Mouse (Mus musculus): ENCODE measurements around the gene Zfp651. TPM values are rescaled to one million over a fixed set of nuclear protein-coding genes. Genes with fewer than 3 reads are reported as not detected.
A peak's percentile ranks its signal among the peaks of the same experiment; 100 is the strongest.

The Zfp651 gene
- polyA plus RNA-seq, 1 experiment from 2014 or later: 4.9 TPM

DNA sequence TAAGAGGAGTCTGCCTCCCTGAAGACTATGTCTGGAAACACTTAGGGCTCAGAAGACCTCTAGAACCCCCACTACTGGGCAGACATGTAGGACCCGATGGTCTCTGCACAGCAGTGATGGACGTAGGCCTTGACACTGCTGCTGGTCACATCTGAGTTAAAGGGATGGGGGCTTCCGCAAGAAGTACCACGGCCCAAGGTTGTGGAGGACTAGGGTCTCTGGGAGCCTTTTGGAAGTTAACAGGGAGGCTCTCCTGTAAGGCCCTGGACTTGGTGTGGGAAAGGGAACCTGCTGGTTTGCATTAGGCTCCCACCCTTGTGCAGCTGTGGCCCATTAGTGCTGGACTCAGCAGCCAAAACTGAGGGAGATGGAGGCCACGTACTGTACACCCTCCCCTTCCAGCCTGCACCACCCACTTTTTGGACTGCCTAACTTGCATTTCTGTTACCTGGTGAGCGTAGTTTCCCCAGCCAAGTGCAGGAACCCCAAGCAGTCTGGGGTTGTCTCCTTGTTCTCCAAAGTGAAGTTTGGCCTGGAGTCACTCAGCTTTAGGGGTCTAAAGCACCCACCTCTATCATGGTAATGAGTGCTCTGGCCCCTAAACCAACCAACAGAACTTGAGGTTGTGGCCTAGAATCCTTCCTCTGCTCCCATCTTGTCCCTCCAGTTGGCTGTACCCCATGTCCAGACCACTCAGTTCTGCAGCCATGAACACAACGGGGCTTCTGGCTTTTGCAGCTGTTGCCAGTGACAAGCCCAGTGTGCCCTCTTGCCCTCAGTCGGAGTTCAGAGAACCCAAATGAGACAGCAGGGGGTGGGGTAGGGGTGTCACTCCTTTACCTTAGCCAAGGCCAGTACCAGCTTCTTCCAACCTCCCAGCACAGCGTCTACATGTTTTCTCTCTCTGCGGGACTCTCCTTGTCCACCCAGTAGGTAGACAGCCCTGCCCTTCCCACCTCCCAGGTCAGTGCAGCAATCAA is 1.0 kb upstream of the Zfp651 start:
- Histone ChIP-seq H3K27ac (replicated peaks; ENCODE audit: low read depth, low read length) (peak overlapping the region; percentile 59; the same call in 1 of the 2 replicates), H3K36me3 (replicated peaks; ENCODE audit: control insufficient read depth, insufficient read depth, low read depth, low read length) (no peaks in the 10 kb centered on the region; the same call in 1 of the 2 replicates), H3K4me1 (ENCODE audit: control insufficient read depth, insufficient read depth, low read length) (no peaks in the 10 kb centered on the region; the same call in none of the 2 replicates), H3K9me3 (replicated peaks; ENCODE audit: control insufficient read depth, low read length) (no peaks in the 10 kb centered on the region), H3K27me3 (ENCODE audit: control insufficient read depth, insufficient read depth, low read length) (no peaks in the 10 kb centered on the region), H3K9ac (replicated peaks; ENCODE audit: low read length) (peak overlapping the region; percentile 13; the same call in 1 of the 2 replicates), H3K4me2 (ENCODE audit: low read depth, low read length) (peak overlapping the region; percentile 94), H3K4me3 (ENCODE audit: low read depth, low read length) (peak overlapping the region; percentile 86; the same call in 1 of the 2 replicates)
- ATAC-seq (replicated peaks; ENCODE audit: insufficient number of reproducible peaks, low FRiP score, low TSS enrichment, low read depth) (no peak), DNase-seq (ENCODE audit: low spot score) (peak; percentile 77)
- 37% methylated on average over 10 of the region's 10 CpGs for WGBS

DNA sequence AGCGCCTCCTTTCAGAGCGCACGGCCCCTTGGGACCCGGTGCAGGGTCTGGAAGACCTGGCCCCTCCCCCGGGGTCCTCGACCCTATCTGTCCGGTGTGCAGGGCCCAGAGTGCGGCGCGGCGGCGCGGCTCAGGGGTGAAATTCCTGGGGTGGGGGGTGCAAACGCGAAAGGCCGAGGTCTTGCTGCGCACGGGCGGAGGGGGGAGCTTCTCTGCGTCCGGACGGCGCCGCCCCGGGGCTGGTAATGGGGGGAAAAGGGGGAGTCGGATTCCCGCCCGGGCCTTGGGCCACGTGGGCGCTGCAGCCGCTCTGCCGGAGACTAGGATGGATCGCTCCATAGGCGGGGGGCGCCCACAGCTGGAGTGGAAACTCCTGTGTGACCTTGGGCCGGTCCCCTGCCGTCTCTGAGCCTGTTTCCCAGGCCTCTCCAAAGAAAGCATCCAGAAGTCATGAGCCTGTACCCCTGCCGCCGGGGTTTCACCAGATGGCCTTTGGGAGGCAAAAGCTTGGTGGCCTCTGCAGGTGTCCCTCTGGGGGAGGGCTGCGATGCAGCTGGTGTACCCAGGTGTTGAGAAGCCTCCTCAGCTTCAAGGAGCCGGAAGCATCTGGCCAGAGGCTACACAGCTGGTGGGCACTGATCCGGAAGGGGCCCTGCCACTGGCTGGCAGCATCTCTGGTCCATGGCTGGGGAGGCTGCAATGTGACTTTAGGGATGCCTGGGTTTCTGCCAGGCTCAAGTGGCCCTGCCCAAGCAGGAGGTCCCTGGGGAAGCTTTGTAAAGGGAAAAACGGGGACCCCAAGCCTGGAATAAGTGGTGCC is 1.4 kb downstream of the Zfp651 start:
- DNase-seq (ENCODE audit: low spot score) (peak; percentile 87), ATAC-seq (replicated peaks; ENCODE audit: insufficient number of reproducible peaks, low FRiP score, low TSS enrichment, low read depth) (peak; percentile 65)
- peak overlapping the region; percentile 88 for H3K27ac ChIP-seq (replicated peaks; ENCODE audit: low read depth, low read length)
- no peaks in the 10 kb centered on the region; the same call in none of the 2 replicates for H3K4me1 ChIP-seq (ENCODE audit: control insufficient read depth, insufficient read depth, low read length)
- no peaks in the 10 kb centered on the region for H3K27me3 ChIP-seq (ENCODE audit: control insufficient read depth, insufficient read depth, low read length)
- 2% methylated on average over 38 of the region's 43 CpGs for WGBS
- peak overlapping the region; percentile 94 for H3K4me2 ChIP-seq (ENCODE audit: low read depth, low read length)
- peak overlapping the region; percentile 86 for H3K4me3 ChIP-seq (ENCODE audit: low read depth, low read length)
- peak overlapping the region; percentile 96 for H3K9ac ChIP-seq (replicated peaks; ENCODE audit: low read length)
- H3K9me3 ChIP-seq (replicated peaks; ENCODE audit: control insufficient read depth, low read length): no peaks in the 10 kb centered on the region
- no peaks in the 10 kb centered on the region; the same call in 1 of the 2 replicates for H3K36me3 ChIP-seq (replicated peaks; ENCODE audit: control insufficient read depth, insufficient read depth, low read depth, low read length)

DNA sequence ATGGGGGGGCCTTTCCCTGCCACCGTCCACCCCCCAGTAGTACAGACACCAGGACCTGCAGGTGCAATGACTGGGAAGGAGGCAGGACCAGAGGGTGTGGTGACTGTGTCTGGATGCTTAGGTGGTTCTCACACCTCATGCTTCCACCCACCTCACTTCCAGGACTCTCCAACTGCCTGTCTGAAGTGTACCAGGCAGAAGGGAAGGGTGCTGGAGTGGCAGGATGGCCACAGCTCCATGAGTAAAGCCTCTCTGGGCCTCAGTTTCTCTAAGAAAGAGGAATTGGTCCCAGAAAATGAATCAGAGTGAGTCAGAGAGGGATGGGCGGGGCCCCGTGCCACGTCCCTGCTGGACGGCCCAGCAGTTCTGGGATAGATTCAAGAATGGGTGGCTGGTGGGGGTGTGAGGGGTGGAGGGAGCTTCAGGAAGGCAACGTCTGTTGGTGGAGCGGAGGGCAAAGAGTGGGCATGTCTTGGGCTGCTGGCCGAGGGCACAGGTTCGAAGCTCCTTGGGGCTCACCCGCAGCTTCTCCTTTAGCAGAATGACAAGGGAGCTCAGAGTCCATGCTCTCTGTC is 2.0 kb downstream of the Zfp651 start:
- peak overlapping the region; percentile 86; the same call in 1 of the 2 replicates for H3K4me3 ChIP-seq (ENCODE audit: low read depth, low read length)
- no peaks in the 10 kb centered on the region; the same call in none of the 2 replicates for H3K4me1 ChIP-seq (ENCODE audit: control insufficient read depth, insufficient read depth, low read length)
- no peak for DNase-seq (ENCODE audit: low spot score)
- 72% methylated on average over 10 of the region's 10 CpGs for WGBS
- H3K27ac ChIP-seq (replicated peaks; ENCODE audit: low read depth, low read length): no peak overlapping the region
- H3K27me3 ChIP-seq (ENCODE audit: control insufficient read depth, insufficient read depth, low read length): no peaks in the 10 kb centered on the region
- H3K9me3 ChIP-seq (replicated peaks; ENCODE audit: control insufficient read depth, low read length): no peaks in the 10 kb centered on the region
- no peaks in the 10 kb centered on the region; the same call in 1 of the 2 replicates for H3K36me3 ChIP-seq (replicated peaks; ENCODE audit: control insufficient read depth, insufficient read depth, low read depth, low read length)
- H3K4me2 ChIP-seq (ENCODE audit: low read depth, low read length): peak overlapping the region; percentile 94
- H3K9ac ChIP-seq (replicated peaks; ENCODE audit: low read length): peak overlapping the region; percentile 22; the same call in 1 of the 2 replicates
- ATAC-seq (replicated peaks; ENCODE audit: insufficient number of reproducible peaks, low FRiP score, low TSS enrichment, low read depth): no peak

DNA sequence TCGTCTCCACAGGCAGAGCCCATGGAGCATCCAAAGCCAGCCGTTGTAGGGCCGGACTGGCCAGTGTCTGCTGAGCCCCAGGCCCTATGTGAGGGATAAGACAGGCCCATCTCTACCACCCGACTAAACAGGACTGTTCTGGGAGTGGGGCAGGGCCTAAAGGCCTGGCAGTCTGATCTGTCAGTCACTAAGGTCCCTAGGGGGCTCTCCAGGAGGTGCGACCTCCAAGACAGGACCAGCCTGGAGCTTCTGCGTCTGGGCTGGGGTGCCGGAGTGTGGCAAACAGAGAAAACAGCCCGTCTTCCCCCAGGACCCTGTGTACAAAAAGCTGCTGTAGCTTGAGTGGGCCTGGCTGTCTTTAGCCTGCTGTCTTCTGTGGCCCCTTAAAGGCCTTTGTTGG is 2.7 kb downstream of the Zfp651 start:
- Histone ChIP-seq H3K4me1 (ENCODE audit: control insufficient read depth, insufficient read depth, low read length) (no peaks in the 10 kb centered on the region; the same call in none of the 2 replicates), H3K9me3 (replicated peaks; ENCODE audit: control insufficient read depth, low read length) (no peaks in the 10 kb centered on the region), H3K27ac (replicated peaks; ENCODE audit: low read depth, low read length) (no peak overlapping the region), H3K9ac (replicated peaks; ENCODE audit: low read length) (no peak overlapping the region), H3K4me2 (ENCODE audit: low read depth, low read length) (peak overlapping the region; percentile 13; the same call in 1 of the 2 replicates), H3K27me3 (ENCODE audit: control insufficient read depth, insufficient read depth, low read length) (no peaks in the 10 kb centered on the region), H3K4me3 (ENCODE audit: low read depth, low read length) (no peak overlapping the region), H3K36me3 (replicated peaks; ENCODE audit: control insufficient read depth, insufficient read depth, low read depth, low read length) (no peaks in the 10 kb centered on the region; the same call in 1 of the 2 replicates)
- 63% methylated on average over 8 of the region's 8 CpGs for WGBS
- no peak for ATAC-seq (replicated peaks; ENCODE audit: insufficient number of reproducible peaks, low FRiP score, low TSS enrichment, low read depth)
- no peak for DNase-seq (ENCODE audit: low spot score)

DNA sequence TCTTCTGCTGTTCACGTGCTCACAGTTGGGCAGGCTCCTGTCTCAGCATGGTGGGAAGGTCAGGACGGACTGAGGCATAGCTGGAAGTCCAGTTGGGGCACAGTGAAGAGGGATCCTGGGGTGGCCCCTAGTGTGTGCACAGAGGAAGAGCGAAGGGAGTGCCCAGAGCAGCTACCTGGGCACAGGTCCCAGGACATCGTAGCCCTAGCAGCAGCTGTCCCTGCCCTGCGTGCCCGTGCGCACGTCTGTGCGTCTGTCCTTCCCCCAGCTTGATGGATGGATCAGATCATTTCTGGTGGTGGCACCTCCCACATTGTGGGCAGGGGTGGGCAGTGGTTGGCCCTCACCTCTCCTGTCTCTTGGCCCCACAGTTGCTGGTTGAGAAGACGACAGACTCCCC is 3.1 kb downstream of the Zfp651 start:
- H3K27ac ChIP-seq (replicated peaks; ENCODE audit: low read depth, low read length): no peak overlapping the region
- H3K9ac ChIP-seq (replicated peaks; ENCODE audit: low read length): no peak overlapping the region
- H3K4me3 ChIP-seq (ENCODE audit: low read depth, low read length): no peak overlapping the region
- no peaks in the 10 kb centered on the region; the same call in none of the 2 replicates for H3K4me1 ChIP-seq (ENCODE audit: control insufficient read depth, insufficient read depth, low read length)
- H3K27me3 ChIP-seq (ENCODE audit: control insufficient read depth, insufficient read depth, low read length): no peaks in the 10 kb centered on the region
- ATAC-seq (replicated peaks; ENCODE audit: insufficient number of reproducible peaks, low FRiP score, low TSS enrichment, low read depth) (no peak), DNase-seq (ENCODE audit: low spot score) (no peak)
- H3K4me2 ChIP-seq (ENCODE audit: low read depth, low read length): no peak overlapping the region
- 91% methylated on average over 10 of the region's 10 CpGs for WGBS
- H3K36me3 ChIP-seq (replicated peaks; ENCODE audit: control insufficient read depth, insufficient read depth, low read depth, low read length): no peaks in the 10 kb centered on the region; the same call in 1 of the 2 replicates
- no peaks in the 10 kb centered on the region for H3K9me3 ChIP-seq (replicated peaks; ENCODE audit: control insufficient read depth, low read length)

DNA sequence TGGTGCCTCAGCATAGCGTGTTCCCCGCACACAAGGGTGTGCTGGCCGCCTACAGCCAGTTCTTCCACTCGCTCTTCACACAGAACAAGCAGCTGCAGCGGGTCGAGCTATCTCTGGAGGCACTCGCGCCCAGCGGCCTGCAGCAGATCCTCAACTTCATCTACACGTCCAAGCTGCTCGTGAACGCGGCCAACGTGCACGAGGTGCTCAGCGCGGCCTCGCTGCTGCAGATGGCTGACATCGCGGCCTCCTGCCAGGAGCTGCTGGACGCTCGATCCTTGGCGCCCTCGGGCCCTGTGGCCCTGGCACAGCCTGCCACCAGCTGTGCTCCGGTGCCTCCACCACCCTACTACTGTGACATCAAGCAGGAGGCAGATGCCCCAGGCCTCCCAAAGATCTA is 3.6 kb downstream of the Zfp651 start:
- DNase-seq (ENCODE audit: low spot score) (no peak), ATAC-seq (replicated peaks; ENCODE audit: insufficient number of reproducible peaks, low FRiP score, low TSS enrichment, low read depth) (no peak)
- Histone ChIP-seq H3K4me3 (ENCODE audit: low read depth, low read length) (no peak overlapping the region), H3K9ac (replicated peaks; ENCODE audit: low read length) (no peak overlapping the region), H3K9me3 (replicated peaks; ENCODE audit: control insufficient read depth, low read length) (no peaks in the 10 kb centered on the region), H3K4me1 (ENCODE audit: control insufficient read depth, insufficient read depth, low read length) (no peaks in the 10 kb centered on the region; the same call in none of the 2 replicates), H3K27me3 (ENCODE audit: control insufficient read depth, insufficient read depth, low read length) (no peaks in the 10 kb centered on the region), H3K36me3 (replicated peaks; ENCODE audit: control insufficient read depth, insufficient read depth, low read depth, low read length) (no peaks in the 10 kb centered on the region; the same call in 1 of the 2 replicates), H3K4me2 (ENCODE audit: low read depth, low read length) (no peak overlapping the region), H3K27ac (replicated peaks; ENCODE audit: low read depth, low read length) (no peak overlapping the region)
- WGBS: 91% methylated on average over 25 of the region's 25 CpGs

DNA sequence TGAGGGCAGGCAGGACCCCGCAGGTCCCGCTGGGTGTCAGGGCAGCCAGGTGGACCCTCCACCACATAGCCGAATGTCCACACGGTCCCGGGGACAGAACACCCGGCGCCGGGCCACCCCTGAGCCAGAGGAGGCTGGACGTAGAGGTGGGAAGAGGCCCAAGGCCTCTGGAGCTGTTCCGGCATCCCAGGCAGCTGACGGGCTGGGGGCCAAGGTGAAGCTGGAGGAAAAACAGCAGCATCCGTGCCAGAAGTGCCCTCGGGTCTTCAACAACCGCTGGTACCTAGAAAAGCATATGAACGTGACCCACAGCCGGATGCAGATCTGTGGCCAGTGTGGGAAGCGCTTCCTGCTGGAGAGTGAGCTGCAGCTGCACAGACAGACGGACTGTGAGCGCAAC is 4.6 kb downstream of the Zfp651 start:
- no peak overlapping the region for H3K9ac ChIP-seq (replicated peaks; ENCODE audit: low read length)
- H3K36me3 ChIP-seq (replicated peaks; ENCODE audit: control insufficient read depth, insufficient read depth, low read depth, low read length): no peaks in the 10 kb centered on the region; the same call in 1 of the 2 replicates
- no peak overlapping the region for H3K4me2 ChIP-seq (ENCODE audit: low read depth, low read length)
- DNase-seq (ENCODE audit: low spot score) (no peak), ATAC-seq (replicated peaks; ENCODE audit: insufficient number of reproducible peaks, low FRiP score, low TSS enrichment, low read depth) (no peak)
- H3K9me3 ChIP-seq (replicated peaks; ENCODE audit: control insufficient read depth, low read length): no peaks in the 10 kb centered on the region
- no peaks in the 10 kb centered on the region; the same call in none of the 2 replicates for H3K4me1 ChIP-seq (ENCODE audit: control insufficient read depth, insufficient read depth, low read length)
- H3K27ac ChIP-seq (replicated peaks; ENCODE audit: low read depth, low read length): no peak overlapping the region
- no peak overlapping the region for H3K4me3 ChIP-seq (ENCODE audit: low read depth, low read length)
- no peaks in the 10 kb centered on the region for H3K27me3 ChIP-seq (ENCODE audit: control insufficient read depth, insufficient read depth, low read length)
- WGBS: 87% methylated on average over 19 of the region's 19 CpGs
